Mouse (Mus musculus) G1E (cell line): Measurements from ENCODE around the gene Cyb5d1. TPM values are rescaled to one million over a fixed set of nuclear protein-coding genes. Genes with fewer than 3 reads are reported as not detected.

Source experiments
- ATAC-seq: 2 replicates; pipeline ENCODE4 v1.8.0; 2016; ENCODE audit warnings: mild to moderate bottlenecking; ENCODE audit not compliant: insufficient number of reproducible peaks, poor library complexity, low FRiP score, severe bottlenecking; ENCODE audit errors: extremely low read depth
- DNase-seq: peaks from one replicate; pipeline ENCODE4 v3.0.0; 2012; ENCODE audit warnings: low spot score
- H3K27me3 ChIP-seq: 2 replicates; pipeline ENCODE4 v1.6.1; 2012; ENCODE audit warnings: mild to moderate bottlenecking, low read length, inconsistent platforms; ENCODE audit not compliant: insufficient read depth
- H3K36me3 ChIP-seq: replicated peaks from 2 replicates; pipeline ENCODE3; 2012; ENCODE audit warnings: mild to moderate bottlenecking, inconsistent platforms
- H3K4me1 ChIP-seq: 2 replicates; pipeline ENCODE4 v1.6.1; 2012; ENCODE audit warnings: low read depth, low read length, inconsistent platforms, mixed read lengths; ENCODE audit not compliant: insufficient read depth
- H3K4me3 ChIP-seq: 2 replicates; pipeline ENCODE4 v1.5.1; 2012; ENCODE audit warnings: low read depth, mild to moderate bottlenecking, inconsistent platforms, low read length, moderate library complexity, mixed read lengths
- H3K9me3 ChIP-seq: replicated peaks from 2 replicates; pipeline ENCODE4 v1.6.1; 2012; ENCODE audit warnings: inconsistent platforms
- CTCF ChIP-seq: IDR thresholded peaks from 2 replicates; pipeline ENCODE4 v1.5.1; 2012; ENCODE audit warnings: low read depth, low read length, inconsistent platforms, mixed read lengths
- TAL1 ChIP-seq: conservative IDR thresholded peaks from 2 replicates; pipeline ENCODE4 v1.6.1; 2012; ENCODE audit warnings: low read depth, low read length, inconsistent platforms, mixed read lengths
- polyA plus RNA-seq: library from polyadenylated mRNA; stranded (reverse); fragments of >175 nt; gene quantifications from 2 replicates; pipeline ENCODE4 v1.2.3, GENCODE M21; 2012
- total RNA-seq, 2 experiments: library from RNA; stranded (forward) in 1 of 2; stranded (reverse) in 1 of 2; fragments of 200-1000 nt in 1 of 2; fragments of >200 nt in 1 of 2; fragmentation: Nextera tagmentation in 1 of 2; gene quantifications; 2 replicates each; pipeline ENCODE4 v1.2.3; 2014 to 2017

The Cyb5d1 gene
- total and polyA plus RNA-seq, 3 experiments: 9.1 to 36.0 (median 24.0) TPM

DNA sequence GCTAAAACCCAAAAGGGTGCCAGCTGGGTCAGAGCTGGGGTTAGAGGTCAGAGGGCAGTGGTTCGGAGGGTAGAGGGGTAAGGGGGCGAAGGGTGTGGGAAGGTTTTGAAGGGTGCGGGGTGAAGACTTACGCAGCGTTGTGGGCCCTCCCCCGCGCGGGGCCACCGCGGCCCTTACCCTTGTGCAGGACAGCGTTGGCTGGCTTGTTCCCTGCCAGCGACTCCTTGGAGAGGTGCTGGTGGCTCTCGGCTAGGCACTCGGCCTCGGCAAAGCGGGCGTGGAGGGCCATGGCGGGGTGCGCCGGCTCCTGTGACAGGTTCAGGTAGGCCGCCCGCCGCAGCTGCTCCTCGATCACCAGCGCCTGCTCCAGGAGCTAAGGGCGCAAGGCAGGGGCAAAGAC is 49.0 kb downstream of the Cyb5d1 start:
- ATAC-seq (no peak), DNase-seq (no peak)
- TF ChIP-seq CTCF: no peak
- no peak for TF ChIP-seq TAL1
- H3K4me3 ChIP-seq: no peak overlapping the region
- H3K4me1 ChIP-seq: no peaks in the 10 kb centered on the region
- H3K27me3 ChIP-seq: no peaks in the 10 kb centered on the region
- H3K36me3 ChIP-seq: peaks cover 88% of the 10 kb centered on the region
- H3K9me3 ChIP-seq: no peaks in the 10 kb centered on the region

Other genes with a start within 250 kb of the Cyb5d1 start
- gene Alox12b, start 238.6 kb downstream of the Cyb5d1 start, total RNA-seq (2014; fragmentation: Nextera tagmentation): not detected in 2 replicates
- gene Alox12b, start 238.6 kb downstream of the Cyb5d1 start, total RNA-seq (2017): not detected in 2 replicates
- gene Alox12b, start 238.6 kb downstream of the Cyb5d1 start, polyA plus RNA-seq: not detected in 2 replicates
- gene Alox8, start 197.8 kb downstream of the Cyb5d1 start, total RNA-seq (2014; fragmentation: Nextera tagmentation): not detected in 2 replicates
- gene Alox8, start 197.8 kb downstream of the Cyb5d1 start, total RNA-seq (2017): 0.06 and 0.49 TPM in 2 replicates
- not detected in 2 replicates for gene Alox8, start 197.8 kb downstream of the Cyb5d1 start, polyA plus RNA-seq
- not detected in 2 replicates for gene Gucy2e, start 158.6 kb downstream of the Cyb5d1 start, total RNA-seq (2014; fragmentation: Nextera tagmentation)
- gene Gucy2e, start 158.6 kb downstream of the Cyb5d1 start, total RNA-seq (2017): 0.05 and 0.06 TPM in 2 replicates
- not detected in 2 replicates for gene Gucy2e, start 158.6 kb downstream of the Cyb5d1 start, polyA plus RNA-seq
- 30.3 and 42.0 TPM in 2 replicates for gene Cntrob, start 71.9 kb downstream of the Cyb5d1 start, total RNA-seq (2014; fragmentation: Nextera tagmentation)
- 19.2 and 26.0 TPM in 2 replicates for gene Cntrob, start 71.9 kb downstream of the Cyb5d1 start, total RNA-seq (2017)
- 30.8 and 35.4 TPM in 2 replicates for gene Cntrob, start 71.9 kb downstream of the Cyb5d1 start, polyA plus RNA-seq
- 138 and 139 TPM in 2 replicates for gene Trappc1, start 71.7 kb downstream of the Cyb5d1 start, total RNA-seq (2014; fragmentation: Nextera tagmentation)
- gene Trappc1, start 71.7 kb downstream of the Cyb5d1 start, total RNA-seq (2017): 116 and 127 TPM in 2 replicates
- gene Trappc1, start 71.7 kb downstream of the Cyb5d1 start, polyA plus RNA-seq: 7.4 and 10.1 TPM in 2 replicates
- gene Kcnab3, start 69.4 kb downstream of the Cyb5d1 start, total RNA-seq (2014; fragmentation: Nextera tagmentation): 0.58 and 1.2 TPM in 2 replicates
- gene Kcnab3, start 69.4 kb downstream of the Cyb5d1 start, total RNA-seq (2017): 0.60 and 0.64 TPM in 2 replicates
- 0.27 and 0.33 TPM in 2 replicates for gene Kcnab3, start 69.4 kb downstream of the Cyb5d1 start, polyA plus RNA-seq
- gene Rnf227, start 55.2 kb downstream of the Cyb5d1 start, total RNA-seq (2014; fragmentation: Nextera tagmentation): not detected in 2 replicates
- gene Rnf227, start 55.2 kb downstream of the Cyb5d1 start, total RNA-seq (2017): 0.06 and 0.11 TPM in 2 replicates
- gene Rnf227, start 55.2 kb downstream of the Cyb5d1 start, polyA plus RNA-seq: not detected in 2 replicates
- 120 TPM in 2 replicates for gene Chd3, start 26.2 kb downstream of the Cyb5d1 start, total RNA-seq (2014; fragmentation: Nextera tagmentation)
- gene Chd3, start 26.2 kb downstream of the Cyb5d1 start, total RNA-seq (2017): 55.6 and 71.0 TPM in 2 replicates
- 183 and 212 TPM in 2 replicates for gene Chd3, start 26.2 kb downstream of the Cyb5d1 start, polyA plus RNA-seq
- gene Naa38, start 144 bp downstream of the Cyb5d1 start, total RNA-seq (2014; fragmentation: Nextera tagmentation): 96.2 and 98.4 TPM in 2 replicates
- 171 and 204 TPM in 2 replicates for gene Naa38, start 144 bp downstream of the Cyb5d1 start, total RNA-seq (2017)
- gene Naa38, start 144 bp downstream of the Cyb5d1 start, polyA plus RNA-seq: 104 and 107 TPM in 2 replicates
- gene Tmem88, start 2.6 kb upstream of the Cyb5d1 start, total RNA-seq (2014; fragmentation: Nextera tagmentation): 2.6 TPM in 2 replicates
- gene Tmem88, start 2.6 kb upstream of the Cyb5d1 start, total RNA-seq (2017): 0.93 and 1.2 TPM in 2 replicates
- gene Tmem88, start 2.6 kb upstream of the Cyb5d1 start, polyA plus RNA-seq: 2.2 and 3.0 TPM in 2 replicates
- 145 and 185 TPM in 2 replicates for gene Kdm6b, start 18.0 kb upstream of the Cyb5d1 start, total RNA-seq (2014; fragmentation: Nextera tagmentation)
- gene Kdm6b, start 18.0 kb upstream of the Cyb5d1 start, total RNA-seq (2017): 3.9 and 4.8 TPM in 2 replicates
- gene Kdm6b, start 18.0 kb upstream of the Cyb5d1 start, polyA plus RNA-seq: 104 and 111 TPM in 2 replicates
- gene Dnah2, start 153.5 kb upstream of the Cyb5d1 start, total RNA-seq (2014; fragmentation: Nextera tagmentation): 0.73 and 1.1 TPM in 2 replicates
- gene Dnah2, start 153.5 kb upstream of the Cyb5d1 start, total RNA-seq (2017): 2.6 and 3.2 TPM in 2 replicates
- gene Dnah2, start 153.5 kb upstream of the Cyb5d1 start, polyA plus RNA-seq: 0.06 and 0.13 TPM in 2 replicates
- 0.29 and 0.68 TPM in 2 replicates for gene Efnb3, start 164.6 kb upstream of the Cyb5d1 start, total RNA-seq (2014; fragmentation: Nextera tagmentation)
- gene Efnb3, start 164.6 kb upstream of the Cyb5d1 start, total RNA-seq (2017): 0.27 and 0.29 TPM in 2 replicates
- 0.36 and 0.56 TPM in 2 replicates for gene Efnb3, start 164.6 kb upstream of the Cyb5d1 start, polyA plus RNA-seq
- 20.5 and 26.1 TPM in 2 replicates for gene Wrap53, start 184.6 kb upstream of the Cyb5d1 start, total RNA-seq (2014; fragmentation: Nextera tagmentation)
- 9.6 and 9.8 TPM in 2 replicates for gene Wrap53, start 184.6 kb upstream of the Cyb5d1 start, total RNA-seq (2017)
- 15.7 and 22.0 TPM in 2 replicates for gene Wrap53, start 184.6 kb upstream of the Cyb5d1 start, polyA plus RNA-seq
- gene Trp53, start 184.7 kb upstream of the Cyb5d1 start, total RNA-seq (2014; fragmentation: Nextera tagmentation): 228 and 271 TPM in 2 replicates
- 52.1 and 57.4 TPM in 2 replicates for gene Trp53, start 184.7 kb upstream of the Cyb5d1 start, total RNA-seq (2017)
- gene Trp53, start 184.7 kb upstream of the Cyb5d1 start, polyA plus RNA-seq: 141 and 175 TPM in 2 replicates
- 84.5 and 116 TPM in 2 replicates for gene Atp1b2, start 210.3 kb upstream of the Cyb5d1 start, total RNA-seq (2014; fragmentation: Nextera tagmentation)
- 3.6 and 4.8 TPM in 2 replicates for gene Atp1b2, start 210.3 kb upstream of the Cyb5d1 start, total RNA-seq (2017)
- 50.0 and 54.6 TPM in 2 replicates for gene Atp1b2, start 210.3 kb upstream of the Cyb5d1 start, polyA plus RNA-seq
- gene Shbg, start 222.3 kb upstream of the Cyb5d1 start, total RNA-seq (2014; fragmentation: Nextera tagmentation): not detected in 2 replicates
- not detected in 2 replicates for gene Shbg, start 222.3 kb upstream of the Cyb5d1 start, total RNA-seq (2017)
- gene Shbg, start 222.3 kb upstream of the Cyb5d1 start, polyA plus RNA-seq: not detected in 2 replicates
- gene Sat2, start 226.4 kb upstream of the Cyb5d1 start, total RNA-seq (2014; fragmentation: Nextera tagmentation): 2.4 and 7.3 TPM in 2 replicates
- gene Sat2, start 226.4 kb upstream of the Cyb5d1 start, total RNA-seq (2017): 1.5 and 2.6 TPM in 2 replicates
- 0.09 TPM in 1 of 2 replicates, not detected in the other for gene Sat2, start 226.4 kb upstream of the Cyb5d1 start, polyA plus RNA-seq
- gene Fxr2, start 237.4 kb upstream of the Cyb5d1 start, total RNA-seq (2014; fragmentation: Nextera tagmentation): 90.1 and 92.9 TPM in 2 replicates
- 44.9 and 53.6 TPM in 2 replicates for gene Fxr2, start 237.4 kb upstream of the Cyb5d1 start, total RNA-seq (2017)
- gene Fxr2, start 237.4 kb upstream of the Cyb5d1 start, polyA plus RNA-seq: 77.8 and 82.4 TPM in 2 replicates